Mouse (Mus musculus): ENCODE measurements around the gene Cnpy2. TPM values are rescaled to one million over a fixed set of nuclear protein-coding genes. Genes with fewer than 3 reads are reported as not detected.
A peak's percentile ranks its signal among the peaks of the same experiment; 100 is the strongest.

Cnpy2 gene
- total and polyA plus RNA-seq, 3 experiments = 57.9 to 74.0 (median 60.5) TPM

GRCm38 (mm10) chr10:128370021-128370420 lies 47.8 kb downstream of the Cnpy2 start:
- H3K9me3 ChIP-seq (replicated peaks) = no peaks in the 10 kb centered on the region
- no peak for DNase-seq (ENCODE audit: low spot score)
- H3K27me3 ChIP-seq (ENCODE audit: insufficient read depth, low read length) = no peaks in the 10 kb centered on the region
- no peak for ATAC-seq (ENCODE audit: extremely low read depth, insufficient number of reproducible peaks, low FRiP score, poor library complexity, severe bottlenecking)
- no peak overlapping the region for H3K4me3 ChIP-seq (ENCODE audit: low read depth, low read length)
- TF ChIP-seq GATA1 (IDR thresholded peaks at IDR 0.05; ENCODE audit: borderline replicate concordance, low read length) (no peak), TAL1 (conservative IDR thresholded peaks at IDR 0.05; ENCODE audit: low read depth, low read length) (no peak), GATA2 (IDR thresholded peaks at IDR 0.05; ENCODE audit: borderline replicate concordance, low read depth, low read length) (no peak), CTCF (IDR thresholded peaks at IDR 0.05; ENCODE audit: low read depth, low read length) (no peak), POLR2AphosphoS5 (IDR thresholded peaks at IDR 0.05; ENCODE audit: insufficient replicate concordance, low read depth, low read length) (no peak)
- peaks cover 57% of the 10 kb centered on the region for H3K4me1 ChIP-seq (ENCODE audit: insufficient read depth, low read depth, low read length)
- H3K36me3 ChIP-seq (replicated peaks) = peaks cover 15% of the 10 kb centered on the region

GRCm38 (mm10) chr10:128370601-128371000 lies 48.3 kb downstream of the Cnpy2 start:
- Histone ChIP-seq H3K4me3 (ENCODE audit: low read depth, low read length) (no peak overlapping the region), H3K9me3 (replicated peaks) (no peaks in the 10 kb centered on the region), H3K27me3 (ENCODE audit: insufficient read depth, low read length) (no peaks in the 10 kb centered on the region), H3K36me3 (replicated peaks) (peaks cover 9% of the 10 kb centered on the region), H3K4me1 (ENCODE audit: insufficient read depth, low read depth, low read length) (peaks cover 57% of the 10 kb centered on the region)
- DNase-seq (ENCODE audit: low spot score) (no peak), ATAC-seq (ENCODE audit: extremely low read depth, insufficient number of reproducible peaks, low FRiP score, poor library complexity, severe bottlenecking) (no peak)
- TF ChIP-seq GATA1 (IDR thresholded peaks at IDR 0.05; ENCODE audit: borderline replicate concordance, low read length) (no peak), GATA2 (IDR thresholded peaks at IDR 0.05; ENCODE audit: borderline replicate concordance, low read depth, low read length) (no peak), CTCF (IDR thresholded peaks at IDR 0.05; ENCODE audit: low read depth, low read length) (no peak), POLR2AphosphoS5 (IDR thresholded peaks at IDR 0.05; ENCODE audit: insufficient replicate concordance, low read depth, low read length) (no peak), TAL1 (conservative IDR thresholded peaks at IDR 0.05; ENCODE audit: low read depth, low read length) (no peak)

DNA sequence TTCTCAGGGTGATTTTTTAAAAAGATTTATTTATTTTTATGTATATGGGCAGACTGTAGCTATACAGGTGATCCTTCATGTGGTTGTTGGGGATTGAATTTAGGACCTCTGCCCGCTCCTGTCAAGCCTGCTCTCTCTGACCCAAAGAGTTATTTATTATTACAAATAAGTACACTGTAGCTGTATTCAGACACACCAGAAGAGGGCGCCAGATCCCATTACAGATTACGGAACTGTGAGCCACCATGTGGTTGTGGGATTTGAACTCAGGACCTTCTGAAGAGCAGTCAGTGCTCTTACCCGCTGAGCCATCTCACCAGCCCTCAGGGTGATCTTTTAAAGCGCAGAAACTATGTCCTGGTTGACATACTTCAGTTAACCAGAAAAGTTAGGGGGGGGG lies 49.9 kb downstream of the Cnpy2 start:
- H3K36me3 ChIP-seq (replicated peaks) = no peaks in the 10 kb centered on the region
- TF ChIP-seq POLR2AphosphoS5 (IDR thresholded peaks at IDR 0.05; ENCODE audit: insufficient replicate concordance, low read depth, low read length) (no peak), GATA2 (IDR thresholded peaks at IDR 0.05; ENCODE audit: borderline replicate concordance, low read depth, low read length) (no peak), GATA1 (IDR thresholded peaks at IDR 0.05; ENCODE audit: borderline replicate concordance, low read length) (no peak), TAL1 (conservative IDR thresholded peaks at IDR 0.05; ENCODE audit: low read depth, low read length) (no peak)
- peaks cover 56% of the 10 kb centered on the region for H3K4me1 ChIP-seq (ENCODE audit: insufficient read depth, low read depth, low read length)
- DNase-seq (ENCODE audit: low spot score) (no peak), ATAC-seq (ENCODE audit: extremely low read depth, insufficient number of reproducible peaks, low FRiP score, poor library complexity, severe bottlenecking) (no peak)
- no peaks in the 10 kb centered on the region for H3K27me3 ChIP-seq (ENCODE audit: insufficient read depth, low read length)
- H3K4me3 ChIP-seq (ENCODE audit: low read depth, low read length) = no peak overlapping the region
- no peaks in the 10 kb centered on the region for H3K9me3 ChIP-seq (replicated peaks)

DNA sequence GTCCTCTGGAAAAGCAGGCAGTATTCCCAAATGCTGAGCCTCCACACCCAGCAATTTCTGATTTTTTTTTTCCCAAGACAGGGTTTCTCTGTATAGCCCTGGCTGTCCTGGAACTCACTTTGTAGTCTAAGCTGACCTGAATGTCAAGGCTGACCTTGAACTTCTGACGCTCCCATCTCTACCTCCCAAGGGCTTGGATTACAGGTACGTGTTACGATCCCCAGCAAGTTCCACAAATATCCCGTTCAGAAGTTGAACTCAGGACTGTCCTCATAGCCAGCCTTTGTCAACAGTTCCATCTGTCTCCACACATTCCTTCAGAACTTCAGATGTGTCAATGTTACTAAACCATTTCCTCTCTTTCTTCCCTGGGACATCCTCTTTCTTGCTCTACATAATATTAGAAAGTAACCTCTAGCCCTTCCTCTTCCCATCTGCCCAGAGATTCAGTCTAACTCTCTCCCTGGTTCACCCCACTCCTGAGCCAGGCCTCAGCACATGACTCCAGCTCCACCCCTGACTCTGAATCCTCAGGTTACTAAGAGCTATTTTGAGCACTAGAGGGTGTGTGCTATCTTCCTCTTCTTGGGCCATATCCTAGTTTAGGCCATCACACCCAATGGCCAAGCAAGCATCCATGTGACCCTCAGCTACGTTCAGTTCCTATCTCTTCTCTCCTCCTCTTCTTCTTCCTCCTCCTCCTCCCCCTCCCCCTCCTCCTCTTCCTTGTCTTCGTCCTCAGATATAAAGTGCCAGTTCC lies 50.9 kb downstream of the Cnpy2 start:
- ATAC-seq (ENCODE audit: extremely low read depth, insufficient number of reproducible peaks, low FRiP score, poor library complexity, severe bottlenecking) = peak; percentile 25; the same call in 1 of the 2 replicates
- no peak overlapping the region for H3K4me3 ChIP-seq (ENCODE audit: low read depth, low read length)

GRCm38 (mm10) chr10:128374393-128374792 lies 52.1 kb downstream of the Cnpy2 start:
- Histone ChIP-seq H3K36me3 (replicated peaks) (peaks cover 15% of the 10 kb centered on the region), H3K4me1 (ENCODE audit: insufficient read depth, low read depth, low read length) (peaks cover 57% of the 10 kb centered on the region), H3K4me3 (ENCODE audit: low read depth, low read length) (no peak overlapping the region), H3K9me3 (replicated peaks) (no peaks in the 10 kb centered on the region), H3K27me3 (ENCODE audit: insufficient read depth, low read length) (no peaks in the 10 kb centered on the region)
- ATAC-seq (ENCODE audit: extremely low read depth, insufficient number of reproducible peaks, low FRiP score, poor library complexity, severe bottlenecking) (no peak), DNase-seq (ENCODE audit: low spot score) (no peak)
- no peak for TF ChIP-seq GATA2 (IDR thresholded peaks at IDR 0.05; ENCODE audit: borderline replicate concordance, low read depth, low read length)
- TF ChIP-seq CTCF (IDR thresholded peaks at IDR 0.05; ENCODE audit: low read depth, low read length) = no peak
- TF ChIP-seq TAL1 (conservative IDR thresholded peaks at IDR 0.05; ENCODE audit: low read depth, low read length) = no peak
- no peak for TF ChIP-seq GATA1 (IDR thresholded peaks at IDR 0.05; ENCODE audit: borderline replicate concordance, low read length)
- TF ChIP-seq POLR2AphosphoS5 (IDR thresholded peaks at IDR 0.05; ENCODE audit: insufficient replicate concordance, low read depth, low read length) = no peak

More for the DNA sequence above, 50.9 kb downstream of the Cnpy2 start:
- Histone ChIP-seq H3K27me3 (ENCODE audit: insufficient read depth, low read length) (no peaks in the 10 kb centered on the region), H3K9me3 (replicated peaks) (no peaks in the 10 kb centered on the region), H3K4me1 (ENCODE audit: insufficient read depth, low read depth, low read length) (peaks cover 55% of the 10 kb centered on the region), H3K36me3 (replicated peaks) (peaks cover 3% of the 10 kb centered on the region)
- TF ChIP-seq TAL1 (conservative IDR thresholded peaks at IDR 0.05; ENCODE audit: low read depth, low read length) (no peak), CTCF (IDR thresholded peaks at IDR 0.05; ENCODE audit: low read depth, low read length) (no peak), POLR2AphosphoS5 (IDR thresholded peaks at IDR 0.05; ENCODE audit: insufficient replicate concordance, low read depth, low read length) (no peak), GATA1 (IDR thresholded peaks at IDR 0.05; ENCODE audit: borderline replicate concordance, low read length) (no peak), GATA2 (IDR thresholded peaks at IDR 0.05; ENCODE audit: borderline replicate concordance, low read depth, low read length) (no peak)
- DNase-seq (ENCODE audit: low spot score) = no peak

DNA sequence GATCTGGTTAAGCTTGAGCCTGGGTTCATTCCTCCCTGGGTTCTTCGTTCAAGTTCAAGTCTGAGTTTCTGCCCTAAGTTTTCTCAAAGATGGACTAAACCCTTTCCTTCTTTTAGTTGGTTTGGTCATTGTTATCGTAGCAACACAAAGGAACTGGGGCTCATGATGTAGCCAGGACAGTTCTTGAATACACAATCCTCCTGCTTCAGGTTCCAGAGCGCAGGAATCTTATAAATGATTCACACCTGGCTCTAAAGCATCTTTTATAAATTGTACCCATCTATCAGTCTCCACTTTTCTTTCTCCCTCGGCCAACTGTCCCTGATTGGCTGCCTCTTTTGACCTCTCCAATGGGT lies 53.8 kb downstream of the Cnpy2 start:
- no peak for ATAC-seq (ENCODE audit: extremely low read depth, insufficient number of reproducible peaks, low FRiP score, poor library complexity, severe bottlenecking)

More for the DNA sequence above, 53.8 kb downstream of the Cnpy2 start:
- TF ChIP-seq POLR2AphosphoS5 (IDR thresholded peaks at IDR 0.05; ENCODE audit: insufficient replicate concordance, low read depth, low read length) (no peak), CTCF (IDR thresholded peaks at IDR 0.05; ENCODE audit: low read depth, low read length) (no peak), GATA2 (IDR thresholded peaks at IDR 0.05; ENCODE audit: borderline replicate concordance, low read depth, low read length) (no peak), TAL1 (conservative IDR thresholded peaks at IDR 0.05; ENCODE audit: low read depth, low read length) (no peak), GATA1 (IDR thresholded peaks at IDR 0.05; ENCODE audit: borderline replicate concordance, low read length) (no peak)
- Histone ChIP-seq H3K36me3 (replicated peaks) (peaks cover 31% of the 10 kb centered on the region), H3K4me1 (ENCODE audit: insufficient read depth, low read depth, low read length) (peaks cover 53% of the 10 kb centered on the region), H3K27me3 (ENCODE audit: insufficient read depth, low read length) (no peaks in the 10 kb centered on the region), H3K4me3 (ENCODE audit: low read depth, low read length) (peak overlapping the region; percentile 88; the same call in 1 of the 2 replicates), H3K9me3 (replicated peaks) (no peaks in the 10 kb centered on the region)
- DNase-seq (ENCODE audit: low spot score) = no peak

Measured in G1E (cell line).